Mouse (Mus musculus) spleen, adult 2 months (tissue): ENCODE measurements around the gene Pnldc1.

Experiments used
- CTCF ChIP-seq: fragments of 200-500 bp; IDR thresholded peaks from 2 replicates; pipeline ENCODE4 v1.5.1; 2011; ENCODE audit warnings: mild to moderate bottlenecking, inconsistent platforms; ENCODE audit not compliant: insufficient read depth, insufficient read length, insufficient replicate concordance; ENCODE audit errors: extremely low read depth
- POLR2A ChIP-seq: fragments of 200-500 bp; IDR thresholded peaks from 2 replicates; pipeline ENCODE4 v1.6.1; 2011; ENCODE audit warnings: low read depth, low read length, inconsistent platforms

DNA sequence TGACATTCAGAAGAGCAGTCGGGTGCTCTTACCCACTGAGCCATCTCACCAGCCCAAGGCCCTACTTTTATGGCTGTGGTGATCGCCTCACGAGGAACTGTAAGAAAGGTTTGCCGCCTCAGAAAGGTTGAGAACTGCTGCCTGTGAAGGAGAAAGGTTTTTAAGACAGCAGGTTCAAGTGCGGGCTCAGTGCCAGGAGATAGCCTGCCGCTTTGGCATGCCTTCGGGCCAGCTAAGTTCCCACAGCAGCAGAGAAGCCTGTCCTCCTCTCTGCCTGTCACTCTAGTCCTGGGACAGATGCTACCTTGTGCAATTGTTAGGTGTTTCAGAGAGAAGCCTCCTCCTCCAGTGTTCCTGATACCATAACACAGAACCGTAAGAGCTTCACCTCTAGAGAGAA lies 46.6 kb upstream of the Pnldc1 start:
- TF ChIP-seq CTCF (no peak), POLR2A (no peak)
